Comparison of ENCODE assay signal across 18 mouse cellular contexts in genomic region chr9:42382063-42382462, GRCm38 (mm10). TPM values are rescaled to one million over a fixed set of nuclear protein-coding genes. Genes with fewer than 3 reads are reported as not detected.
DNase-seq lines count a peak whose midpoint lies in the region; ATAC-seq lines count a peak whose summit lies in the region.
"Had no signal": no experiment of that assay in that cellular context is flagged by ENCODE, and none has a peak within 500 bp of the region (broad histone marks: within the 10 kb centered on the region; RNA-seq: fewer than 3 reads in every experiment).

No protein-coding gene starts in this region.

- DNase-seq in forebrain, embryonic 14.5 days (ENCODE audit: low spot score) = peak; percentile 68
- DNase-seq in midbrain, embryonic 14.5 days = no peak
- DNase-seq in midbrain, embryonic 10.5 days (ENCODE audit: low spot score) = no peak
- peak; percentile 31 to 72 for DNase-seq in layer of hippocampus, adult 8-10 months (ENCODE audit: low spot score in 2 of 2)
- no peak for DNase-seq in adrenal gland, postnatal 25 days
- DNase-seq in embryo, embryonic 10 days (ENCODE audit: low spot score) = no peak
- DNase-seq: cerebellum, adult 8-10 months; heart, adult 2 months; heart, postnatal 10 days; kidney, adult 2 months; liver; thymus, adult 2 months had no signal

- peaks cover 7% of the 10 kb centered on the region; the same call in 1 of the 2 replicates for H3K4me1 ChIP-seq in forebrain, embryonic 14.5 days (ENCODE audit: control insufficient read depth, insufficient read depth, low read length)
- peaks cover 12% of the 10 kb centered on the region for H3K4me1 ChIP-seq in forebrain, embryonic 12.5 days
- 0 out of 2 replicates have a peak, but pooled peaks cover 6% of the 10 kb centered on the region for H3K4me1 ChIP-seq in midbrain, embryonic 14.5 days (ENCODE audit: control insufficient read depth, insufficient read depth, low read length)
- no peaks in the 10 kb centered on the region for H3K4me1 ChIP-seq in midbrain, embryonic 10.5 days
- peaks cover 19% of the 10 kb centered on the region for H3K4me1 ChIP-seq in neural tube, embryonic 15.5 days
- H3K4me1 ChIP-seq: lung, embryonic 15.5 days; neural tube, embryonic 12.5 days had no signal

- H3K27ac ChIP-seq in forebrain, embryonic 14.5 days (ENCODE audit: low read depth, low read length) = peak overlapping the region; percentile 50; the same call in 1 of the 2 replicates
- H3K27ac ChIP-seq in forebrain, embryonic 12.5 days = no peak overlapping the region
- H3K27ac ChIP-seq in midbrain, embryonic 14.5 days (replicated peaks; ENCODE audit: low read depth, low read length) = peak overlapping the region; percentile 50; the same call in 1 of the 2 replicates
- H3K27ac ChIP-seq in midbrain, embryonic 10.5 days (replicated peaks) = no peak overlapping the region
- peak overlapping the region; percentile 19; the same call in 1 of the 2 replicates for H3K27ac ChIP-seq in neural tube, embryonic 15.5 days (replicated peaks)
- H3K27ac ChIP-seq: heart, adult 2 months; lung, embryonic 15.5 days; neural tube, embryonic 12.5 days had no signal

- peak; percentile 51 for ATAC-seq in forebrain, embryonic 14.5 days
- no peak for ATAC-seq in forebrain, embryonic 12.5 days (ENCODE audit: low FRiP score)
- no peak for ATAC-seq in midbrain, embryonic 14.5 days (ENCODE audit: low FRiP score, low TSS enrichment)
- peak; percentile 55 for ATAC-seq in neural tube, embryonic 15.5 days (ENCODE audit: low FRiP score)

- no peak overlapping the region for H3K9ac ChIP-seq in forebrain, embryonic 14.5 days (ENCODE audit: low read length)
- H3K9ac ChIP-seq in forebrain, embryonic 12.5 days = no peak overlapping the region
- no peak overlapping the region for H3K9ac ChIP-seq in midbrain, embryonic 14.5 days (replicated peaks; ENCODE audit: low read length)
- no peak overlapping the region for H3K9ac ChIP-seq in neural tube, embryonic 15.5 days (replicated peaks)
- H3K9ac ChIP-seq: lung, embryonic 15.5 days; neural tube, embryonic 12.5 days had no signal

- H3K36me3 ChIP-seq in forebrain, embryonic 14.5 days (ENCODE audit: control insufficient read depth, insufficient read depth, low read length) = no peaks in the 10 kb centered on the region
- H3K36me3 ChIP-seq in forebrain, embryonic 12.5 days (replicated peaks) = no peaks in the 10 kb centered on the region
- no peaks in the 10 kb centered on the region for H3K36me3 ChIP-seq in midbrain, embryonic 14.5 days (ENCODE audit: control insufficient read depth, insufficient read depth, low read length)
- no peaks in the 10 kb centered on the region for H3K36me3 ChIP-seq in midbrain, embryonic 10.5 days
- no peaks in the 10 kb centered on the region for H3K36me3 ChIP-seq in neural tube, embryonic 15.5 days
- H3K36me3 ChIP-seq: G1E; lung, embryonic 15.5 days; neural tube, embryonic 12.5 days had no signal

- H3K9me3 ChIP-seq in forebrain, embryonic 14.5 days (replicated peaks; ENCODE audit: control insufficient read depth, low read length) = no peaks in the 10 kb centered on the region; the same call in 1 of the 2 replicates
- H3K9me3 ChIP-seq in forebrain, embryonic 12.5 days = no peaks in the 10 kb centered on the region
- H3K9me3 ChIP-seq in midbrain, embryonic 14.5 days (ENCODE audit: control insufficient read depth, low read length) = no peaks in the 10 kb centered on the region; the same call in 1 of the 2 replicates
- H3K9me3 ChIP-seq in midbrain, embryonic 10.5 days (replicated peaks) = no peaks in the 10 kb centered on the region
- no peaks in the 10 kb centered on the region for H3K9me3 ChIP-seq in neural tube, embryonic 15.5 days (replicated peaks)
- H3K9me3 ChIP-seq: G1E; lung, embryonic 15.5 days had no signal

- WGBS in forebrain, embryonic 14.5 days = 24% methylated on average over 5 of the region's 5 CpGs
- WGBS in forebrain, embryonic 12.5 days = 54% methylated on average over 5 of the region's 5 CpGs
- 36% methylated on average over 5 of the region's 5 CpGs for WGBS in midbrain, embryonic 14.5 days
- WGBS in midbrain, embryonic 10.5 days = 81% methylated on average over 5 of the region's 5 CpGs
- 30% methylated on average over 5 of the region's 5 CpGs for WGBS in neural tube, embryonic 15.5 days

- H3K4me2 ChIP-seq in forebrain, embryonic 14.5 days (ENCODE audit: low read length) = no peak overlapping the region
- H3K4me2 ChIP-seq in forebrain, embryonic 12.5 days = no peak overlapping the region
- H3K4me2 ChIP-seq in midbrain, embryonic 14.5 days (ENCODE audit: low read length) = no peak overlapping the region
- no peak overlapping the region for H3K4me2 ChIP-seq in neural tube, embryonic 15.5 days
- H3K4me2 ChIP-seq: lung, embryonic 15.5 days; neural tube, embryonic 12.5 days had no signal

- H3K4me3 ChIP-seq in forebrain, embryonic 14.5 days (ENCODE audit: low read depth, low read length) = no peak overlapping the region
- H3K4me3 ChIP-seq in forebrain, embryonic 12.5 days (replicated peaks) = no peak overlapping the region
- no peak overlapping the region for H3K4me3 ChIP-seq in midbrain, embryonic 14.5 days (replicated peaks; ENCODE audit: low read depth, low read length)
- H3K4me3 ChIP-seq in midbrain, embryonic 10.5 days = no peak overlapping the region
- H3K4me3 ChIP-seq in neural tube, embryonic 15.5 days (replicated peaks) = no peak overlapping the region
- H3K4me3 ChIP-seq: heart, adult 2 months; lung, embryonic 15.5 days; neural tube, embryonic 12.5 days had no signal

- H3K27me3 ChIP-seq in forebrain, embryonic 14.5 days (replicated peaks; ENCODE audit: control insufficient read depth, insufficient read depth, low read length) = no peaks in the 10 kb centered on the region
- no peaks in the 10 kb centered on the region for H3K27me3 ChIP-seq in forebrain, embryonic 12.5 days
- no peaks in the 10 kb centered on the region for H3K27me3 ChIP-seq in midbrain, embryonic 14.5 days (ENCODE audit: control insufficient read depth, insufficient read depth, low read length)
- H3K27me3 ChIP-seq in midbrain, embryonic 10.5 days (ENCODE audit: low read depth, poor library complexity, severe bottlenecking) = no peaks in the 10 kb centered on the region
- H3K27me3 ChIP-seq in neural tube, embryonic 15.5 days (replicated peaks) = 0 out of 2 replicates have a peak, but pooled peaks cover 4% of the 10 kb centered on the region
- H3K27me3 ChIP-seq: lung, embryonic 15.5 days; neural tube, embryonic 12.5 days had no signal

RNA-seq across cellular contexts. Expression of gene Tecta, which starts 17.7 kb away (rescaled TPM):
- polyA plus RNA-seq in forebrain, embryonic 14.5 days (2014; fragmentation: Nextera tagmentation; extraction: Ambion mirVana) = 0.12 and 0.33 TPM in 2 replicates
- polyA plus RNA-seq in forebrain, embryonic 12.5 days (2016; fragmentation: Nextera tagmentation; extraction: Ambion mirVana) = 0.18 TPM in 2 replicates
- polyA plus RNA-seq in midbrain, embryonic 14.5 days (2014; fragmentation: Nextera tagmentation; extraction: Ambion mirVana) = 0.26 and 0.81 TPM in 2 replicates
- 0.54 and 0.68 TPM in 2 replicates for polyA plus RNA-seq in midbrain, embryonic 10.5 days (2016; fragmentation: Nextera tagmentation; extraction: Ambion mirVana)
- total RNA-seq in layer of hippocampus, adult 8-10 months (2022) = under 1 TPM; 0.20 to 0.59 (median 0.29) TPM
- polyA plus RNA-seq in neural tube, embryonic 15.5 days (2015; fragmentation: Nextera tagmentation; extraction: Ambion mirVana) = 0.42 and 0.68 TPM in 2 replicates
- total RNA-seq in adrenal gland, postnatal 25 days (2021) = 0.27 TPM in 1 of 2 replicates, not detected in the other
- total RNA-seq: megakaryocyte-erythroid progenitor cell, adult 5-6 weeks had no signal
- polyA plus RNA-seq: G1E; lung, embryonic 15.5 days had no signal

Comparison
In these comparisons a context has a peak if more than half of its experiments do, and no peak if none do; other contexts are left out.
1. ATAC-seq: peak in forebrain, embryonic 14.5 days (single experiment) and neural tube, embryonic 15.5 days (single experiment); none in forebrain, embryonic 12.5 days (single experiment) and midbrain, embryonic 14.5 days (single experiment).
2. H3K27ac ChIP-seq: peak in forebrain, embryonic 14.5 days (single experiment), midbrain, embryonic 14.5 days (single experiment) and neural tube, embryonic 15.5 days (single experiment); none in forebrain, embryonic 12.5 days (single experiment) and midbrain, embryonic 10.5 days (single experiment).
3. DNase-seq: peak in forebrain, embryonic 14.5 days (single experiment) and layer of hippocampus, adult 8-10 months (2 of 2); none in midbrain, embryonic 14.5 days (single experiment), midbrain, embryonic 10.5 days (single experiment), adrenal gland, postnatal 25 days (single experiment) and embryo, embryonic 10 days (single experiment).